Mouse (Mus musculus) c-Kit-positive CD71-negative TER-119-negative erythroid progenitor cells, embryonic 14.5 days (primary cell): Measurements from ENCODE around the gene Tmem53.

Experiments
- DNase-seq: peaks from one replicate; pipeline ENCODE4 v3.0.0-alpha.2; 2013; ENCODE audit warnings: low read depth

The Tmem53 gene

GRCm38 (mm10) chr4:117281090-117281845 lies 29.5 kb downstream of the Tmem53 start:
- DNase-seq = no peak

- no peak for DNase-seq
Observed at GRCm38 (mm10) chr4:117283271-117284191, 31.8 kb downstream of the Tmem53 start.

- no peak for DNase-seq
Observed at GRCm38 (mm10) chr4:117284363-117284762, 32.6 kb downstream of the Tmem53 start.

GRCm38 (mm10) chr4:117288277-117288926 lies 36.7 kb downstream of the Tmem53 start:
- DNase-seq = no peak

- peak; percentile 63 for DNase-seq
Observed at GRCm38 (mm10) chr4:117288927-117289801, 37.4 kb downstream of the Tmem53 start.

GRCm38 (mm10) chr4:117291696-117292095 lies 39.9 kb downstream of the Tmem53 start:
- no peak for DNase-seq

GRCm38 (mm10) chr4:117296849-117297593 lies 45.3 kb downstream of the Tmem53 start:
- DNase-seq = no peak

GRCm38 (mm10) chr4:117297819-117298218 lies 46.1 kb downstream of the Tmem53 start:
- DNase-seq = no peak

GRCm38 (mm10) chr4:117299921-117300320 lies 48.2 kb downstream of the Tmem53 start:
- no peak for DNase-seq

GRCm38 (mm10) chr4:117302027-117302806 lies 50.5 kb downstream of the Tmem53 start:
- no peak for DNase-seq

GRCm38 (mm10) chr4:117303581-117304238 lies 52.0 kb downstream of the Tmem53 start:
- no peak for DNase-seq

- DNase-seq = no peak
Observed at GRCm38 (mm10) chr4:117304239-117305025, 52.7 kb downstream of the Tmem53 start.

- DNase-seq = no peak
Observed at GRCm38 (mm10) chr4:117305461-117305860, 53.7 kb downstream of the Tmem53 start.

- no peak for DNase-seq
Observed at GRCm38 (mm10) chr4:117307270-117307669, 55.5 kb downstream of the Tmem53 start.

GRCm38 (mm10) chr4:117309427-117309826 lies 57.7 kb downstream of the Tmem53 start:
- DNase-seq = no peak

GRCm38 (mm10) chr4:117311891-117312290 lies 60.1 kb downstream of the Tmem53 start:
- no peak for DNase-seq

- no peak for DNase-seq
Observed at GRCm38 (mm10) chr4:117312416-117313084, 60.8 kb downstream of the Tmem53 start.

- DNase-seq = peak; percentile 6
Observed at GRCm38 (mm10) chr4:117313085-117313424, 61.3 kb downstream of the Tmem53 start.
